Mouse (Mus musculus): Measurements from ENCODE around the gene E430018J23Rik. TPM values are rescaled to one million over a fixed set of nuclear protein-coding genes. Genes with fewer than 3 reads are reported as not detected.

The E430018J23Rik gene
- 4.7 and 5.5 TPM in 2 replicates for polyA plus RNA-seq (2015; fragmentation: Nextera tagmentation; extraction: Ambion mirVana)

GRCm38 (mm10) chr7:127393157-127393943 is at the start of gene E430018J23Rik:
E430018J23Rik (minus strand) TSS chr7:127393629.

DNA sequence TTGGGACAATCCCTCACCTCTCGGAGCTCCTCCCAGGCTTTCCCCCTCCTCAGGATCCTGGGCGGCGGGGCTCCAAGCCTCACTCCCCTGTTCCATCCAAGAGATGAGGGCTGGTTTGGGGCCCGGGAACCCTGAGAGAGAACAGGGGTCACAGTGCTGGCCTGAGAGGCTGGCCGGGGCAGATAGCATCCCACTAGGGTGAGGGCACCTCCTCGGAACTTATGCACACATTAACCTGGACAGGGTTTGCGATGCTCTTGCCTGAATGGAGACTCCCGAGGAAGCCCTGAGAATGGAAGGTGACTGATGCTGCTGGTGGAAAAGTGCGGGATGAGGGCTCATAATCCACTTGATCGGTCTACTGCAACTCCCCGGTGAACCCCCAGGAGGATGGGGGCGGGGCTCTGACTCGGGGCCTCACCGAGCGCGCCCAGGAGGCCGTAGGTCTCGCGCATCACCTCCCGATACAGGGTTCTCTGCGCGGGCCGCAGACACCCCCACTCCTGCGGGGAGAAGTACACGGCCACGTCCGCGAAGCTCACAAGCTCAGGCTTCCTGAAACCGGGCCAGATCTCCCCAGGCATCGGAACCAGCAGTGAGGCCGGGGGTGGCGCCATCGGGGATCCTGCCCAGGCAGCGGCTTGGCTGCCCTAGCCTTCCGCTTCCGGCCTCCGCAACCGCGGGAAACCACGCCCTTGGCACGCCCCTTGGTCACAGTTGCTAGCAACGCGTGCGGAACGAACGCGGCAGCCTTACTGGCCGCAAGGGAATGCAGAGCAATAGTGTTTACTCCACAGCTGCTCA is 28.2 kb upstream of the E430018J23Rik start, which contains the start of gene Zfp688:
Zfp688 (minus strand) TSS at position 681 of the 804 bp plus-strand sequence.

GRCm38 (mm10) chr7:127406002-127406987 is 12.9 kb upstream of the E430018J23Rik start, which contains the start of gene Zfp764:
Zfp764 (minus strand) TSS chr7:127406822.

GRCm38 (mm10) chr7:127386641-127387392 is 6.6 kb downstream of the E430018J23Rik start, which contains the start of gene 9130019O22Rik:
9130019O22Rik (minus strand) TSS chr7:127387166.

DNA sequence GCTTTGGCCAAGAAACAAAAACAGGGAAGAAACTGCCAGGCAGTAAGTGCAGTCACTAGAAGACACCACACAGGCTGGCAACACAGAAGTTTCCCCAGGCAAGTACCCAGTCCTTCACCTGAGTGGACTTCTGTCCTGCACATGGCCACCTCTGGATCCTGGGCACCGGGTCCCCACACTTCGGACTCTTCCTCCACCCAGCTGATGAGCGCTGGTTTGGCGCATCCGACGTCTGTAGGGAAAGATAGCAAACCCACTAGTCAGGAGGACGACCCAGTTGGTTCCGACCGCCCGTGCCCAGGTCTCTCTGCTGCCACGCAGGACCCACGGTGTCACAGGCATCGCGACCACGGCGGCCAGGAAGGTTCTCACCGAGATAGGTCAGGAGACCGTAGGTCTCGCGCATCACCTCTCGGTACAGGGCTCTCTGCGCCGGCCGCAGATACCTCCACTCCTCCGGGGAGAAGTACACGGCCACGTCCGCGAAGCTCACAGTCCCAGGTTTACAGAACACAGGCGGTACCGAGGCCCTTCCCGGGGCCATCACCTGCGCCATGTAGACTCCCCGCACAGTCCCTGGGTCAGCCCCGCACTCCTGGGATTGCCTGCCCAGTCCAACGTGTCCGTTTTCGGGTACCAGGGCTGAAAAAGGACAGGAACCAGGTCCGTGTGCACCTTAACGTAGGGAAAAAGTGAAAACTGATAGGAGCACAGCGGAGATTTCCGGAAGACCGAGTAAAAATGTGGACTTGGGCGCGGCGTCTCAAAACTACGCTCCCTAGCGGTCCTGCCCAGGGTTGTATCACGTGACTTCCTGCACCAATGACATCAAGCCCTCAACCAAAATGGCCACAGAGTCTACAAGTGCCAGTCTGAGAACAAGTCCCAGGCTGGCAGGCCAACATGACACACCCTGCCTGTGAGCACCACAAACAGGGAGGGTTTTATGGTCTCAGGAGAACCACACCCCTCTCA is 17.9 kb downstream of the E430018J23Rik start, which contains the start of gene Zfp747:
Zfp747 (minus strand) TSS at position 780 of the 975 bp plus-strand sequence.

DNA sequence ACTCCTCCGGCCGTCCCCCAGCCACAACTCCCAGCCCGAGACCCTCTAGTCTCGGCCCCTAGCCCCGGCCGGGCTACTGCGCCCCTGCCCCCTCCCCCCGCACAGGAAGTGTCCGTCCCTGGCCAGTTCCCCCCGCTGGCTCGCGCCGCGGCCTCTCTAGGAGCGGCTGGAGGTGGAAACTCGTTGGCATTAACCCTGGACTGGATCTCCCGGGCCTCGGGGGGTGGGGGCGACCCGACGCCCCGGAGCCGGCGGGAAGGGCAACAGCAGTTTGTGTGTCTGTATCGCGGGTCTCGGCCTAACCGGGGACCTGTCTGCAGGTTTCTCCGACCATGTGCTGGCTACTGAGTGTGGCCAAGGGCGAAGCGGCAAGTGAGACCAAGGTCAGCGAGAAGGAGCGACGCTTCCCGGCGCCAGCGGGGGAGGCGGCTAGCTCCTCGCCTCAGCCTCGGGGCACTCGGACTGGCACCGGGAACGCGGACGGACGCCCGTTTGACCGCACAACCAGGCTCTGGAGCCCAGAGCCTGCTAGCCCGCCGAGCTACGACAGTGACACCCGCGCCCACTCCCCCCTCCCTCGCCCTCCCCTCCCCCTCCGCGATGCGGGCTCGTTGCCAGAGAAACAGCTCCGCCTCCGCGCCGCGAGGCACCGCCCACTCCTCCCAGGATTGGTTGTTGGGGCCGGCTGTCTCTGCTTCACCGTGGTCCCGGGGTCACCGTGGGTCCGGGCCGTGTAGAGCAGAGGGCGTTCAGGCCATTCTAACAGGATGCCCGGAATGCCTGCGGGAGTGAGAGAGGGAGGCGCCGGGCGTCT is 47.7 kb downstream of the E430018J23Rik start, which contains the start of gene Zfp768:
Zfp768 (minus strand) TSS at position 78 of the 814 bp plus-strand sequence.

Other genes with a start within 250 kb of the E430018J23Rik start
- 25.2 and 32.9 TPM in 2 replicates for gene Cd2bp2, start 197.6 kb downstream of the E430018J23Rik start, polyA plus RNA-seq (2015; fragmentation: Nextera tagmentation; extraction: Ambion mirVana)
- 14.5 and 15.3 TPM in 2 replicates for gene Tbc1d10b, start 185.2 kb downstream of the E430018J23Rik start, polyA plus RNA-seq (2015; fragmentation: Nextera tagmentation; extraction: Ambion mirVana)
- 24.7 and 81.2 TPM in 2 replicates for gene Mylpf, start 184.7 kb downstream of the E430018J23Rik start, polyA plus RNA-seq (2015; fragmentation: Nextera tagmentation; extraction: Ambion mirVana)
- 10.4 and 16.9 TPM in 2 replicates for gene Zfp553, start 160.6 kb downstream of the E430018J23Rik start, polyA plus RNA-seq (2015; fragmentation: Nextera tagmentation; extraction: Ambion mirVana)
- 13.9 and 21.8 TPM in 2 replicates for gene Sept1, start 160.5 kb downstream of the E430018J23Rik start, polyA plus RNA-seq (2015; fragmentation: Nextera tagmentation; extraction: Ambion mirVana)
- gene Zfp771, start 149.4 kb downstream of the E430018J23Rik start, polyA plus RNA-seq (2015; fragmentation: Nextera tagmentation; extraction: Ambion mirVana): 58.3 and 67.4 TPM in 2 replicates
- gene Dctpp1, start 132.9 kb downstream of the E430018J23Rik start, polyA plus RNA-seq (2015; fragmentation: Nextera tagmentation; extraction: Ambion mirVana): 126 and 177 TPM in 2 replicates
- gene Sephs2, start 119.6 kb downstream of the E430018J23Rik start, polyA plus RNA-seq (2015; fragmentation: Nextera tagmentation; extraction: Ambion mirVana): 93.4 and 161 TPM in 2 replicates
- gene Itgal, start 97.4 kb downstream of the E430018J23Rik start, polyA plus RNA-seq (2015; fragmentation: Nextera tagmentation; extraction: Ambion mirVana): 0.61 and 1.0 TPM in 2 replicates
- 11.5 and 12.3 TPM in 2 replicates for gene Zfp768, start 48.0 kb downstream of the E430018J23Rik start, polyA plus RNA-seq (2015; fragmentation: Nextera tagmentation; extraction: Ambion mirVana)
- 5.4 TPM in 2 replicates for gene Zfp747, start 17.6 kb downstream of the E430018J23Rik start, polyA plus RNA-seq (2015; fragmentation: Nextera tagmentation; extraction: Ambion mirVana)
- 2.4 and 2.6 TPM in 2 replicates for gene 9130019O22Rik, start 6.5 kb downstream of the E430018J23Rik start, polyA plus RNA-seq (2015; fragmentation: Nextera tagmentation; extraction: Ambion mirVana)
- 3.5 and 4.6 TPM in 2 replicates for gene Zfp764, start 13.2 kb upstream of the E430018J23Rik start, polyA plus RNA-seq (2015; fragmentation: Nextera tagmentation; extraction: Ambion mirVana)
- 28.5 and 40.1 TPM in 2 replicates for gene Zfp688, start 28.4 kb upstream of the E430018J23Rik start, polyA plus RNA-seq (2015; fragmentation: Nextera tagmentation; extraction: Ambion mirVana)
- 4.7 and 6.5 TPM in 2 replicates for gene Zfp689, start 55.5 kb upstream of the E430018J23Rik start, polyA plus RNA-seq (2015; fragmentation: Nextera tagmentation; extraction: Ambion mirVana)
- gene Prr14, start 66.0 kb upstream of the E430018J23Rik start, polyA plus RNA-seq (2015; fragmentation: Nextera tagmentation; extraction: Ambion mirVana): 25.3 and 37.3 TPM in 2 replicates
- 10.2 and 12.1 TPM in 2 replicates for gene Fbrs, start 85.6 kb upstream of the E430018J23Rik start, polyA plus RNA-seq (2015; fragmentation: Nextera tagmentation; extraction: Ambion mirVana)
- gene Srcap, start 118.4 kb upstream of the E430018J23Rik start, polyA plus RNA-seq (2015; fragmentation: Nextera tagmentation; extraction: Ambion mirVana): 23.2 and 30.2 TPM in 2 replicates
- gene Gm42715, start 126.0 kb upstream of the E430018J23Rik start, polyA plus RNA-seq (2015; fragmentation: Nextera tagmentation; extraction: Ambion mirVana): 6.3 and 8.9 TPM in 2 replicates
- gene Tmem265, start 167.8 kb upstream of the E430018J23Rik start, polyA plus RNA-seq (2015; fragmentation: Nextera tagmentation; extraction: Ambion mirVana): 2.2 and 6.3 TPM in 2 replicates
- 32.2 and 45.6 TPM in 2 replicates for gene Phkg2, start 179.7 kb upstream of the E430018J23Rik start, polyA plus RNA-seq (2015; fragmentation: Nextera tagmentation; extraction: Ambion mirVana)
- 8.9 and 15.7 TPM in 2 replicates for gene Ccdc189, start 195.0 kb upstream of the E430018J23Rik start, polyA plus RNA-seq (2015; fragmentation: Nextera tagmentation; extraction: Ambion mirVana)
- gene Rnf40, start 195.1 kb upstream of the E430018J23Rik start, polyA plus RNA-seq (2015; fragmentation: Nextera tagmentation; extraction: Ambion mirVana): 17.1 and 22.9 TPM in 2 replicates
- 4.5 and 5.9 TPM in 2 replicates for gene Zfp629, start 222.2 kb upstream of the E430018J23Rik start, polyA plus RNA-seq (2015; fragmentation: Nextera tagmentation; extraction: Ambion mirVana)

All from adrenal gland, postnatal 0 days (tissue).